Mouse (Mus musculus): ENCODE measurements around the gene Lrrc74b. TPM values are rescaled to one million over a fixed set of nuclear protein-coding genes. Genes with fewer than 3 reads are reported as not detected.
A peak's percentile ranks its signal among the peaks of the same experiment; 100 is the strongest.
"Not testable (repeated sequence)": the region's sequence is repeated elsewhere in the genome, so short reads cannot be mapped to it uniquely, and the experiment has no call there.

Lrrc74b gene
- polyA plus RNA-seq, 1 experiment from 2014 or later = not detected

- Histone ChIP-seq H3K27me3 (ENCODE audit: control insufficient read depth, insufficient read depth, low read length) (peaks cover 4% of the 10 kb centered on the region; the same call in 1 of the 2 replicates), H3K4me3 (ENCODE audit: low read depth, low read length) (no peak overlapping the region), H3K9me3 (replicated peaks; ENCODE audit: control insufficient read depth, low read length) (no peaks in the 10 kb centered on the region), H3K27ac (replicated peaks; ENCODE audit: low read depth, low read length) (no peak overlapping the region; the same call in 1 of the 2 replicates), H3K9ac (replicated peaks; ENCODE audit: low read length) (peak overlapping the region; percentile 33), H3K4me2 (ENCODE audit: low read depth, low read length) (peak overlapping the region; percentile 25), H3K36me3 (replicated peaks; ENCODE audit: control insufficient read depth, insufficient read depth, low read depth, low read length) (no peaks in the 10 kb centered on the region), H3K4me1 (ENCODE audit: control insufficient read depth, insufficient read depth, low read length) (peaks cover 8% of the 10 kb centered on the region; the same call in 1 of the 2 replicates)
- DNase-seq (ENCODE audit: low spot score) = peak; percentile 32
- 0% methylated on average over 5 of the region's 5 CpGs for WGBS
- ATAC-seq (replicated peaks; ENCODE audit: insufficient number of reproducible peaks, low FRiP score, low TSS enrichment, low read depth) = no peak; the same call in 1 of the 2 replicates
These were observed 2.2 kb downstream of the Lrrc74b start for GRCm38 (mm10) chr16:17558811-17559210.

- DNase-seq (ENCODE audit: low spot score) (peak; percentile 82), ATAC-seq (replicated peaks; ENCODE audit: insufficient number of reproducible peaks, low FRiP score, low TSS enrichment, low read depth) (0 out of 2 replicates have a peak, but pooled peaks have one; percentile 6)
- Histone ChIP-seq H3K36me3 (replicated peaks; ENCODE audit: control insufficient read depth, insufficient read depth, low read depth, low read length) (no peaks in the 10 kb centered on the region), H3K9ac (replicated peaks; ENCODE audit: low read length) (no peak overlapping the region), H3K27ac (replicated peaks; ENCODE audit: low read depth, low read length) (no peak overlapping the region), H3K27me3 (ENCODE audit: control insufficient read depth, insufficient read depth, low read length) (peaks cover 4% of the 10 kb centered on the region; the same call in 1 of the 2 replicates), H3K4me1 (ENCODE audit: control insufficient read depth, insufficient read depth, low read length) (peaks cover 8% of the 10 kb centered on the region; the same call in 1 of the 2 replicates), H3K4me2 (ENCODE audit: low read depth, low read length) (0 out of 2 replicates have a peak overlapping the region, but pooled peaks have one; percentile 11), H3K4me3 (ENCODE audit: low read depth, low read length) (no peak overlapping the region), H3K9me3 (replicated peaks; ENCODE audit: control insufficient read depth, low read length) (no peaks in the 10 kb centered on the region)
- under 1% methylated on average over 5 of the region's 5 CpGs for WGBS
These were observed 3.0 kb downstream of the Lrrc74b start for GRCm38 (mm10) chr16:17557947-17558480.

- Histone ChIP-seq H3K36me3 (replicated peaks; ENCODE audit: control insufficient read depth, insufficient read depth, low read depth, low read length) (no peaks in the 10 kb centered on the region), H3K27ac (replicated peaks; ENCODE audit: low read depth, low read length) (no peak overlapping the region), H3K4me3 (ENCODE audit: low read depth, low read length) (no peak overlapping the region), H3K9me3 (replicated peaks; ENCODE audit: control insufficient read depth, low read length) (no peaks in the 10 kb centered on the region), H3K27me3 (ENCODE audit: control insufficient read depth, insufficient read depth, low read length) (0 out of 2 replicates have a peak, but pooled peaks cover 2% of the 10 kb centered on the region), H3K4me2 (ENCODE audit: low read depth, low read length) (no peak overlapping the region), H3K4me1 (ENCODE audit: control insufficient read depth, insufficient read depth, low read length) (peaks cover 8% of the 10 kb centered on the region; the same call in 1 of the 2 replicates), H3K9ac (replicated peaks; ENCODE audit: low read length) (no peak overlapping the region)
- no peak for ATAC-seq (replicated peaks; ENCODE audit: insufficient number of reproducible peaks, low FRiP score, low TSS enrichment, low read depth)
- no peak for DNase-seq (ENCODE audit: low spot score)
- 58% methylated on average over 4 of the region's 4 CpGs for WGBS
These were observed 4.1 kb downstream of the Lrrc74b start for GRCm38 (mm10) chr16:17556907-17557306.

GRCm38 (mm10) chr16:17556180-17556579, 4.9 kb downstream of the Lrrc74b start:
- DNase-seq (ENCODE audit: low spot score) (no peak), ATAC-seq (replicated peaks; ENCODE audit: insufficient number of reproducible peaks, low FRiP score, low TSS enrichment, low read depth) (no peak)
- Histone ChIP-seq H3K9ac (replicated peaks; ENCODE audit: low read length) (no peak overlapping the region), H3K27me3 (ENCODE audit: control insufficient read depth, insufficient read depth, low read length) (0 out of 2 replicates have a peak, but pooled peaks cover 2% of the 10 kb centered on the region), H3K27ac (replicated peaks; ENCODE audit: low read depth, low read length) (no peak overlapping the region), H3K4me1 (ENCODE audit: control insufficient read depth, insufficient read depth, low read length) (peaks cover 5% of the 10 kb centered on the region; the same call in 1 of the 2 replicates), H3K9me3 (replicated peaks; ENCODE audit: control insufficient read depth, low read length) (no peaks in the 10 kb centered on the region), H3K36me3 (replicated peaks; ENCODE audit: control insufficient read depth, insufficient read depth, low read depth, low read length) (no peaks in the 10 kb centered on the region), H3K4me2 (ENCODE audit: low read depth, low read length) (no peak overlapping the region), H3K4me3 (ENCODE audit: low read depth, low read length) (no peak overlapping the region)
- 77% methylated on average over 4 of the region's 4 CpGs for WGBS

GRCm38 (mm10) chr16:17554702-17555101, 6.3 kb downstream of the Lrrc74b start:
- not testable (repeated sequence) for H3K9ac ChIP-seq (replicated peaks; ENCODE audit: low read length); H3K27ac ChIP-seq (replicated peaks; ENCODE audit: low read depth, low read length); ATAC-seq (replicated peaks; ENCODE audit: insufficient number of reproducible peaks, low FRiP score, low TSS enrichment, low read depth); H3K4me1 ChIP-seq (ENCODE audit: control insufficient read depth, insufficient read depth, low read length); H3K4me2 ChIP-seq (ENCODE audit: low read depth, low read length); H3K36me3 ChIP-seq (replicated peaks; ENCODE audit: control insufficient read depth, insufficient read depth, low read depth, low read length); H3K27me3 ChIP-seq (ENCODE audit: control insufficient read depth, insufficient read depth, low read length); H3K9me3 ChIP-seq (replicated peaks; ENCODE audit: control insufficient read depth, low read length); H3K4me3 ChIP-seq (ENCODE audit: low read depth, low read length)
- DNase-seq (ENCODE audit: low spot score) = peak; percentile 38
- 15% methylated on average over 4 of the region's 4 CpGs for WGBS

- peak; percentile 80 for ATAC-seq (replicated peaks; ENCODE audit: insufficient number of reproducible peaks, low FRiP score, low TSS enrichment, low read depth)
- Histone ChIP-seq H3K4me1 (ENCODE audit: control insufficient read depth, insufficient read depth, low read length) (peaks cover 4% of the 10 kb centered on the region; the same call in 1 of the 2 replicates), H3K27me3 (ENCODE audit: control insufficient read depth, insufficient read depth, low read length) (no peaks in the 10 kb centered on the region), H3K4me3 (ENCODE audit: low read depth, low read length) (no peak overlapping the region), H3K9ac (replicated peaks; ENCODE audit: low read length) (no peak overlapping the region), H3K4me2 (ENCODE audit: low read depth, low read length) (peak overlapping the region; percentile 32), H3K36me3 (replicated peaks; ENCODE audit: control insufficient read depth, insufficient read depth, low read depth, low read length) (no peaks in the 10 kb centered on the region), H3K9me3 (replicated peaks; ENCODE audit: control insufficient read depth, low read length) (no peaks in the 10 kb centered on the region), H3K27ac (replicated peaks; ENCODE audit: low read depth, low read length) (0 out of 2 replicates have a peak overlapping the region, but pooled peaks have one; percentile 62)
- peak; percentile 80 for DNase-seq (ENCODE audit: low spot score)
- WGBS = 8% methylated on average over 18 of the region's 18 CpGs
These were observed 6.9 kb downstream of the Lrrc74b start for GRCm38 (mm10) chr16:17553910-17554685.

- H3K4me1 ChIP-seq (ENCODE audit: control insufficient read depth, insufficient read depth, low read length) = no peaks in the 10 kb centered on the region
- H3K9ac ChIP-seq (replicated peaks; ENCODE audit: low read length) = no peak overlapping the region
- ATAC-seq (replicated peaks; ENCODE audit: insufficient number of reproducible peaks, low FRiP score, low TSS enrichment, low read depth) = no peak
- H3K27me3 ChIP-seq (ENCODE audit: control insufficient read depth, insufficient read depth, low read length) = no peaks in the 10 kb centered on the region
- WGBS = 78% methylated on average over 7 of the region's 7 CpGs
- H3K9me3 ChIP-seq (replicated peaks; ENCODE audit: control insufficient read depth, low read length) = no peaks in the 10 kb centered on the region
- DNase-seq (ENCODE audit: low spot score) = no peak
- H3K4me3 ChIP-seq (ENCODE audit: low read depth, low read length) = no peak overlapping the region
- no peaks in the 10 kb centered on the region for H3K36me3 ChIP-seq (replicated peaks; ENCODE audit: control insufficient read depth, insufficient read depth, low read depth, low read length)
- no peak overlapping the region for H3K27ac ChIP-seq (replicated peaks; ENCODE audit: low read depth, low read length)
- H3K4me2 ChIP-seq (ENCODE audit: low read depth, low read length) = no peak overlapping the region
These were observed 8.2 kb downstream of the Lrrc74b start for GRCm38 (mm10) chr16:17552837-17553236.

- WGBS = 78% methylated on average over 2 of the region's 2 CpGs
- no peak overlapping the region for H3K4me2 ChIP-seq (ENCODE audit: low read depth, low read length)
- no peaks in the 10 kb centered on the region for H3K27me3 ChIP-seq (ENCODE audit: control insufficient read depth, insufficient read depth, low read length)
- no peaks in the 10 kb centered on the region for H3K36me3 ChIP-seq (replicated peaks; ENCODE audit: control insufficient read depth, insufficient read depth, low read depth, low read length)
- no peak overlapping the region for H3K27ac ChIP-seq (replicated peaks; ENCODE audit: low read depth, low read length)
- H3K4me3 ChIP-seq (ENCODE audit: low read depth, low read length) = no peak overlapping the region
- no peaks in the 10 kb centered on the region for H3K9me3 ChIP-seq (replicated peaks; ENCODE audit: control insufficient read depth, low read length)
- H3K4me1 ChIP-seq (ENCODE audit: control insufficient read depth, insufficient read depth, low read length) = no peaks in the 10 kb centered on the region
- H3K9ac ChIP-seq (replicated peaks; ENCODE audit: low read length) = no peak overlapping the region
- ATAC-seq (replicated peaks; ENCODE audit: insufficient number of reproducible peaks, low FRiP score, low TSS enrichment, low read depth) (no peak), DNase-seq (ENCODE audit: low spot score) (no peak)
These were observed 18.4 kb downstream of the Lrrc74b start for GRCm38 (mm10) chr16:17542632-17543031.
